Mouse (Mus musculus) kidney, postnatal 0 days (tissue): Measurements from ENCODE around the gene Cyp39a1. TPM values are rescaled to one million over a fixed set of nuclear protein-coding genes. Genes with fewer than 3 reads are reported as not detected.

Experiments
- ATAC-seq: fragments of 200-750 bp; cut with Nextera tagmentation; replicated peaks from 2 replicates; pipeline ENCODE4 v1.8.0; 2017; ENCODE audit warnings: low read depth, moderate number of reproducible peaks, moderate TSS enrichment, moderate library complexity; ENCODE audit not compliant: low FRiP score
- DNase-seq: peaks from one replicate; pipeline ENCODE4 v3.0.0-alpha.2; 2016; ENCODE audit warnings: low spot score
- H3K27ac ChIP-seq: fragments of 300-500 bp; sonication (generic); 2 replicates; pipeline ENCODE4 v1.5.1; 2014; ENCODE audit warnings: mild to moderate bottlenecking
- H3K27me3 ChIP-seq: fragments of 300-500 bp; sonication (generic); 2 replicates; pipeline ENCODE4 v1.6.1; 2014; ENCODE audit warnings: low read length, mixed read lengths; ENCODE audit not compliant: insufficient read depth
- H3K36me3 ChIP-seq: fragments of 300-500 bp; sonication (generic); 2 replicates; pipeline ENCODE4 v1.6.1; 2014; ENCODE audit warnings: low read length, mixed read lengths; ENCODE audit not compliant: insufficient read depth
- H3K4me1 ChIP-seq: fragments of 300-500 bp; sonication (generic); replicated peaks from 2 replicates; pipeline ENCODE4 v1.6.1; 2014; ENCODE audit warnings: antibody characterized with exemption, low read length, mixed read lengths; ENCODE audit not compliant: insufficient read depth
- H3K4me2 ChIP-seq: fragments of 300-500 bp; sonication (generic); 2 replicates; pipeline ENCODE4 v1.6.1; 2014; ENCODE audit warnings: mild to moderate bottlenecking, low read length, moderate library complexity, mixed read lengths
- H3K4me3 ChIP-seq: fragments of 300-500 bp; sonication (generic); replicated peaks from 2 replicates; pipeline ENCODE4 v1.5.1; 2014; ENCODE audit warnings: low read depth, low read length
- H3K9ac ChIP-seq: fragments of 300-500 bp; sonication (generic); 2 replicates; pipeline ENCODE4 v1.6.1; 2014; ENCODE audit warnings: low read depth, low read length
- H3K9me3 ChIP-seq: fragments of 300-500 bp; sonication (generic); replicated peaks from 2 replicates; pipeline ENCODE4 v1.6.1; 2016; ENCODE audit warnings: low read length, inconsistent platforms, mixed read lengths
- CTCF ChIP-seq: IDR thresholded peaks from 2 replicates; pipeline ENCODE4 v1.5.1; 2016; ENCODE audit warnings: antibody characterized with exemption, low read depth, mild to moderate bottlenecking, moderate library complexity
- WGBS: fragments of 180-500 bp; shearing (Covaris S2); extraction: QIAGEN DNeasy Blood & Tissue Kit; methylation state at CpG from one replicate; pipeline ENCODE4 v1.1.7; 2014; 5-methylcytosine and 5-hydroxymethylcytosine counted together
- polyA plus RNA-seq: library from polyadenylated mRNA; unstranded; fragments of >200 nt; fragmentation: Nextera tagmentation; extraction: Ambion mirVana; gene quantifications from 2 replicates; pipeline ENCODE4 v1.2.1, GENCODE M21; 2015

Cyp39a1 gene
- polyA plus RNA-seq, 1 experiment from 2014 or later: 24.0 TPM

DNA sequence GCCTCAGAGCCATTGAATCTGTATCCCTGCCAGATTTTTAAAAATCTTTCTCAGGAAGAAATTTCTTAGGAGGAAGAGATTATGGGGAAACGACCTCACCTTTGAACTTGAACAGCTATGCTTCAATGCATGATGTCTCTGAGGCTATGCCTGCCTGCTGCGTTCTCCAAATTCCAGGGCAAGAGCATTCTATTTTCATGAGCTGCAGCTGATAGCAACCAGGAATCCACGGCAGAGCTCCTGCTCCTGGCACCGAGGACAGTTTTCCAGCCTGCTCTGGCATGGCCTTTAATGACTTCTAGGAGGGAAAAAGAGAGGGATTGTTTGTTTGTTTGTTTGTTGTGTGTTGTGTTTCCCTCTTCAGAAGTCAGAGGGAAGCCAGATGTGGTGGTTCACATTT lies 77.2 kb downstream of the Cyp39a1 start:
- TF ChIP-seq CTCF: no peak
- DNase-seq (peak; percentile 40), ATAC-seq (no peak)
- no peak overlapping the region for H3K9ac ChIP-seq
- peaks cover 16% of the 10 kb centered on the region; the same call in 1 of the 2 replicates for H3K4me1 ChIP-seq
- no peaks in the 10 kb centered on the region for H3K27me3 ChIP-seq
- peak overlapping the region; percentile 22; the same call in 1 of the 2 replicates for H3K27ac ChIP-seq
- 30% methylated on average over 4 of the region's 4 CpGs for WGBS
- no peak overlapping the region for H3K4me3 ChIP-seq
- no peaks in the 10 kb centered on the region for H3K9me3 ChIP-seq
- no peaks in the 10 kb centered on the region for H3K36me3 ChIP-seq
- no peak overlapping the region for H3K4me2 ChIP-seq

DNA sequence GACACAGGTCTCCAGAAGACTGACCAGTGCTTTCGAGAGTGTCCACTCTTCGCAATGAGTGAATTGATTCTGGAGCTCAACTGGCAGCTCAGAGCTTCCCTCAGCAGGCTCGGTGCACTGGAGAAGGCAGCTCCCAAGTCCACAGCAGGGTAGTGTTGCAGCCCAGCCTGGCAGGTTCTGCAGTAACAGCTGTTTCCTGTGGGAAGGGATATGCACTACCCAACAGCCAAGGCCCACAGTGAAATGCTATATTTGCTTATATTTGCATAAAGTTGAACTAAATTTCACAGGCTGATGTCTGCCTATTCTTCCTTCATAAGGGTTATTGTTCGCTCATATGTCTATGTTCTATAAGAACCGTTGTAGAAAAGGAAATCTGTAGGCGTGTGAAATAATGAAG lies 83.9 kb downstream of the Cyp39a1 start:
- no peak overlapping the region for H3K9ac ChIP-seq
- no peaks in the 10 kb centered on the region for H3K9me3 ChIP-seq
- no peaks in the 10 kb centered on the region for H3K36me3 ChIP-seq
- no peak overlapping the region for H3K4me3 ChIP-seq
- WGBS: 92% methylated on average over 6 of the region's 6 CpGs
- no peaks in the 10 kb centered on the region for H3K27me3 ChIP-seq
- TF ChIP-seq CTCF: no peak
- H3K27ac ChIP-seq: no peak overlapping the region
- ATAC-seq (no peak), DNase-seq (no peak)
- no peaks in the 10 kb centered on the region for H3K4me1 ChIP-seq
- H3K4me2 ChIP-seq: no peak overlapping the region

DNA sequence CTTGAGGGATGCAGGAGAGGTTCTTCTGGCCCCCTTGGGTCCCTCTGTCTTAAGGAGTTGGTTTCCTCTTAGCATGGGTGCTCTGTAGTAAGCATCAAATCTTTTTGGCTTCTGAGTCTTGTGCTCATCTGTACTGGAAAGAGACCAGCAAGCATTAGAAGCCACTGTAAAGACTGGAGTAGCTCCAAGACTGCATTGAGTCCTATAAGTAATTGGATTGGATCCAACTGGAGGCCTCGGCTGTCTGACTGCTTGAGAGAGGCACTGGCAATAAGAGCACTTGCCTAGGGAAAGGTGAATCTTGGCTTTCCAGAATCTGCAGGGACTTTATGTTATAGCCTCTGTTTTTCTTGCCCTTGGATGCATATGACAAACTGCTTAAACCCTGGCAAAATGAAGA lies 85.6 kb downstream of the Cyp39a1 start:
- Histone ChIP-seq H3K4me2 (no peak overlapping the region), H3K27me3 (no peaks in the 10 kb centered on the region), H3K4me3 (no peak overlapping the region), H3K9me3 (no peaks in the 10 kb centered on the region), H3K9ac (no peak overlapping the region), H3K4me1 (no peaks in the 10 kb centered on the region), H3K27ac (no peak overlapping the region), H3K36me3 (no peaks in the 10 kb centered on the region)
- no peak for DNase-seq
- WGBS: 55% methylated on average over 1 of the region's 1 CpGs
- no peak for ATAC-seq
- TF ChIP-seq CTCF: no peak

DNA sequence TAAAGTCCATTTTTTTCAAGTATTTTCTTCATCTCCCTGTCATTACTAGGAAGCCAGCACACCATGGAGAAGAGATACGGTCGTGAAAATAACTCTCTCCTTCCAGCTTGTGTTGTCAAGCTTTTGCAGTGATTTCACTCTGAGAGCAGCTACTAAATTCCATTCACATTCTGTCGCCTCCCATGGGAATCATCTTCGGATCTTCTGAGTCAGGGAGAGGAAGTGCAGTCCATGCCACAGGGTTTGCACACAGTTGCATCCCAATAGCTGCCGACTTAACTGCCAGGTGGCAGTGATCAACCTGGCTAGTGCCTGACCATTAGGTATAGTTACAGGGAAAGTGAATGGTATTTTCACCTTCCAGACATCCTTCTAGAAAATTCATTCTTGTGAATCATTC lies 87.5 kb downstream of the Cyp39a1 start:
- 52% methylated on average over 5 of the region's 5 CpGs for WGBS
- Histone ChIP-seq H3K27me3 (no peaks in the 10 kb centered on the region), H3K36me3 (no peaks in the 10 kb centered on the region), H3K4me1 (no peaks in the 10 kb centered on the region), H3K4me2 (no peak overlapping the region), H3K27ac (no peak overlapping the region), H3K9me3 (no peaks in the 10 kb centered on the region), H3K9ac (no peak overlapping the region), H3K4me3 (no peak overlapping the region)
- TF ChIP-seq CTCF: no peak
- no peak for ATAC-seq
- DNase-seq: peak; percentile 64

DNA sequence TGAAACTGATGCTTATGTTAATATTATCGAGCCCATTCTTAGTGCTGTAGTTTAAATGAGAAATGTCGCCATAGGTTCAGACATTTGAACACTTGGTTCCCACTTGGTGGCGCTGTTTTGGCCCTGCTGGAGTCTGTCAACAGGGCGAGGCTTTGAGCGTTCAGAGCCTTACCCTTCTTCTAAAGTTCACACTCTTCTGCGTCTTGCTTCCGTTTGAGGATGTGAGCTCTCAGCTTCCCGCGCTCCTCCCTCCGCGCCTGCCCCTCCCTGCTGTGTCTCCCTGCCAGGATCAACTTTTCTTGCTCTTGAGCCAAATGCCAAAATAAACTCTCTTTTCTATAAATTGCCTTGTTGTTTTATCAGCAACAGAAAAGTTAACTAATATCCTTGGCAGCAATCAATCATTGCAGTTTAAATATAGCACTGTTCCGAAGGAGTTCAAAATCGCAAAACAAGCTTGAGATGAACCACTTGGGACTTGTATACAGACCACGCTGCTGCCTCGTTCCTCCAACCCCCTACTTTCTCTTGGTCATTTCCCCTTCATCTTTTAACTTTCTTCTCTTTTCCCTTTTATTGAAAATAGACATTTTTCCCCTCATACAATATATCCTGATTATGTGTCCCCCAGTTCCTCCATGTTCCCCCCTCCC lies 91.5 kb downstream of the Cyp39a1 start:
- H3K4me2 ChIP-seq: no peak overlapping the region
- ATAC-seq (no peak; the same call in 1 of the 2 replicates), DNase-seq (peak; percentile 92)
- 31% methylated on average over 15 of the region's 15 CpGs for WGBS
- no peak overlapping the region for H3K9ac ChIP-seq
- H3K9me3 ChIP-seq: no peaks in the 10 kb centered on the region
- TF ChIP-seq CTCF: peak; percentile 64
- no peaks in the 10 kb centered on the region for H3K27me3 ChIP-seq
- no peaks in the 10 kb centered on the region for H3K36me3 ChIP-seq
- H3K27ac ChIP-seq: no peak overlapping the region
- no peaks in the 10 kb centered on the region for H3K4me1 ChIP-seq
- H3K4me3 ChIP-seq: no peak overlapping the region

DNA sequence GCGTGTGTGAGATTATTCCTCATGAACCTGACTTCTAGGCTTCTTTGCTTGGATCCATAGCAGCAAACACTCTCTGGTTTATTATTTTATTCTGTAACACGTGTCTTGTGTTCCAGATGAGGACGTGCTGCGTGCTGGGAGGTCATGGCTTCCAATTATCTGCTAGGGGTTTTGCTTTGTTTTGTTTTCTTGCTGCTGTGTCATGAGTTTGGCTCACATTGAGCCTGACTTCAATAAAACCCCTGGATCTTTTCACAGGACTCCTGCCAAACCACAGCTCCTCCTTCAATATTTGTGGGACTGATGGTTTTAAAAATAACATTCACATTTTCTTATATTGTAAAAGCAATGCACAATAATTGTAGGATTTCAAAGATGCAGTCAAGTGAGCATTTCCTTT lies 117.3 kb downstream of the Cyp39a1 start:
- TF ChIP-seq CTCF: no peak
- Histone ChIP-seq H3K36me3 (no peaks in the 10 kb centered on the region), H3K27ac (no peak overlapping the region), H3K4me1 (0 out of 2 replicates have a peak, but pooled peaks cover 4% of the 10 kb centered on the region), H3K4me3 (no peak overlapping the region), H3K27me3 (no peaks in the 10 kb centered on the region), H3K4me2 (no peak overlapping the region), H3K9me3 (no peaks in the 10 kb centered on the region), H3K9ac (no peak overlapping the region)
- DNase-seq: peak; percentile 77
- ATAC-seq: no peak
- 58% methylated on average over 4 of the region's 4 CpGs for WGBS

DNA sequence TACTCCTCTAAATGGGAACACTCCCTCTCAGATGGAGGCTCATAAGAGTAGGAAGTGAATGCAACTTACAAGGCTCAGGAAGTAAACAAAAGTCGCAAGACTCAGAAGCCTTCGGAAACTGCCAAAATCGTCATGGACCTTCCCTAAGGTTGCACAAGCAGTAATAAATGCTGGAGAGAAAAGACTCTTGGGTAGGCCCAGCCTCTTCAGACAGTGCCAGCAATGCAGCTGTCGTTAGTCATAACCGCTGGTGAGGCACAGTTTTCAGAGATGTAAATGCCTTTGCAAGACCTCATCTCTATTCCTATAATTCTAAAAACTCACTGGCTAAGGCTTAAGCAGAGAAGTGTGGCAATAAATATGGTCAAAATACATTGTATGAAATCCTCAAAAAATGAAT lies 121.0 kb downstream of the Cyp39a1 start:
- 88% methylated on average over 5 of the region's 5 CpGs for WGBS
- no peaks in the 10 kb centered on the region for H3K36me3 ChIP-seq
- H3K4me1 ChIP-seq: 0 out of 2 replicates have a peak, but pooled peaks cover 4% of the 10 kb centered on the region
- DNase-seq: no peak
- H3K27ac ChIP-seq: no peak overlapping the region
- ATAC-seq: no peak
- no peaks in the 10 kb centered on the region for H3K9me3 ChIP-seq
- H3K4me2 ChIP-seq: no peak overlapping the region
- H3K4me3 ChIP-seq: no peak overlapping the region
- no peak overlapping the region for H3K9ac ChIP-seq
- no peaks in the 10 kb centered on the region for H3K27me3 ChIP-seq
- TF ChIP-seq CTCF: no peak
